Mouse (Mus musculus): Measurements from ENCODE around the gene Pxt1. TPM values are rescaled to one million over a fixed set of nuclear protein-coding genes. Genes with fewer than 3 reads are reported as not detected.

The Pxt1 gene
- polyA plus RNA-seq, 1 experiment from 2014 or later: not detected

DNA sequence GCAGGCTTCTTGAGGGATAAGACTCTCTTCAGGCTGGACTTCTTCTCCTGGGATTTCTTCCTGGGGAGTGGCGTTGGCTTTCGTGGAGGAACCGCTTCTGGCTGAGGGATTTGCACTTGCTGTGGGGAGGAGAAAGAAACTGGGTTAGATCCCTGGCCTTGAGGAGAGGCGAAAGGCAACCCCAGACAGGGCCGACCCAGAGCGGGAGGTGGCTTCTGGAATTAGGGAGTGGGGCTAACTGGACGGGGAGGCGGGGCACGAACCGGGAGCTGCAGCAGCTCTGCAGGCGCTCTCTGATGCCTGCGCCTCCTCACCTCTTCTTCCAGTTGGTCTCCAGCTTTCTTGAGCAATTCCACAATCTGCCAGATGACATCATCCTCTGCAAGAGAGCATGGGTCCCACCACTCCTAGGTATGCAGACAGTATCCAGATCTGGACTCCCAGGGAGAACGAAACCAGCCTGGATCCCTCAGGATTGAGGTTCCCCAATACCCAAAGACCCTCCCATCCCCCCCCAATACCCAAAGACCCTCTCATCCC is 38.2 kb downstream of the Pxt1 start:
- Histone ChIP-seq H3K27me3 (peaks cover 23% of the 10 kb centered on the region), H3K4me1 (peaks cover 15% of the 10 kb centered on the region), H3K4me3 (no peak overlapping the region), H3K27ac (peak overlapping the region; percentile 31), H3K36me3 (no peaks in the 10 kb centered on the region), H3K9ac (no peak overlapping the region), H3K9me3 (replicated peaks) (no peaks in the 10 kb centered on the region), H3K4me2 (replicated peaks) (no peak overlapping the region)
- no peak for ATAC-seq (ENCODE audit: low FRiP score)
- 64% methylated on average over 13 of the region's 13 CpGs for WGBS

DNA sequence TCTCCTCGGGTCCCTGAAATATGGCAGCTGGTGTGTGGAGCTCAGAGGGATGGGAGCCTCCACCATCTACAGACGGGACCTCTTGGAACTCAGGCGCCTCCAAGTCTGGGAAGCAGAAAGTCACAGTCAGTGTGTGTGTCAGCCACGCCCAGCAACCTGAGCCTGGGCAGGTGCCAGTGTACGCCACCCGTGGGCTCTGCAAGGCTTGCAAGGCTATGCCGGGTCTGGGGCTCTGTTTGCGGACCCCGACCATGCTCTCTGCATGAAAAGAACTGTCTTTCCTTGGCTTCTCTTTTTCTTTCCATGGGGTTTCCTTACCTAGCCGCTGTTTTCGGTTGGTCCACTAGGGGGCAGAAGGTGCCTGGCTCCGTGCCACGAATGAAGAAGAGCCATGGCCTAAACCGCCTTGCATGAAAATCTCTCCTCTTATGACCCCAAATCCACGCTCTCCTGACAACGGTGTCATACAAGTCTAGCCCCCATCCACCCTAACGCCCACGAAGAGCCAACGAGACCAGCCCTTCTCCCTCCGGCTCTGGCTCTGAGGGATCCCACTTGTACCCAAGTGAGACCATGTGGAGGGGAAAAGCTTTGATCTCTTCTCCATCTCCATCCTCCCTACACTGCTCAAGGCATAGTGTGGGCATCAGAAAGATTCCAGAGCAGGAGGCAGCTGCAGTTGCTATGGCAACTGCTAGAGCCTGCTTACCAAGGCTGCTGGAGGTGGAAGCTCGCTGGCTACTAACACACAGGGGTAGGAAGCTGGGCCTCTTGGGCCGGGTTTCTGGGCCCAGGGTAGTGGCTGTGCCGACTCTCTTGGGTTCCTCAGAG is 38.9 kb downstream of the Pxt1 start:
- peaks cover 15% of the 10 kb centered on the region for H3K4me1 ChIP-seq
- no peaks in the 10 kb centered on the region for H3K36me3 ChIP-seq
- no peak overlapping the region for H3K4me3 ChIP-seq
- no peaks in the 10 kb centered on the region for H3K9me3 ChIP-seq (replicated peaks)
- ATAC-seq (ENCODE audit: low FRiP score): peak; percentile 63
- 30% methylated on average over 23 of the region's 23 CpGs for WGBS
- no peak overlapping the region for H3K4me2 ChIP-seq (replicated peaks)
- H3K9ac ChIP-seq: no peak overlapping the region
- peaks cover 17% of the 10 kb centered on the region for H3K27me3 ChIP-seq
- peak overlapping the region; percentile 31 for H3K27ac ChIP-seq

- Histone ChIP-seq H3K27me3 (no peaks in the 10 kb centered on the region), H3K9ac (no peak overlapping the region), H3K4me1 (peaks cover 18% of the 10 kb centered on the region), H3K4me3 (no peak overlapping the region), H3K36me3 (no peaks in the 10 kb centered on the region), H3K4me2 (replicated peaks) (no peak overlapping the region), H3K9me3 (replicated peaks) (no peaks in the 10 kb centered on the region), H3K27ac (no peak overlapping the region)
- WGBS: 75% methylated on average over 4 of the region's 4 CpGs
- ATAC-seq (ENCODE audit: low FRiP score): no peak
These were observed 42.1 kb downstream of the Pxt1 start for GRCm38 (mm10) chr17:28901559-28901958.

DNA sequence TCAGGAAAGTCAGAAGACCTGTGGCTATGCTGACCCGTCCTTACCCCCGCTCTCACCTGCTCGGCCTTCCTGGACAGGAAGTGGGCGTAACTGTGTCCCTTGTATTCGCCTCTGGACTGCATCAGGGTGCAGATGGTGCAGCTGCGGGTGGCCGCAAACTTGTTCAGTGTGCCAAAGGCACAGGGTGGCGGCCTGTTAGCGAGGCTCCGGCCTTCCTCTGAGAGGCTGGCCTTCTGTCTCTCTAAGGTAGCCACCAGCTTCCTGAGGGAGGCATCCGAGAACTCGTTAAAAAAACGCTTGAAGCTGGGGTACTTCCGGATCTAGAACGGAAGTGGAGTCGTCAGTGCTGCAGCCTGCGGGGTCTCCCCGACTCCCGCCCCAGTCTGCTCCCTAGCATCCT is 44.2 kb downstream of the Pxt1 start:
- Histone ChIP-seq H3K27me3 (no peaks in the 10 kb centered on the region), H3K36me3 (no peaks in the 10 kb centered on the region), H3K27ac (no peak overlapping the region), H3K9ac (no peak overlapping the region), H3K4me2 (replicated peaks) (no peak overlapping the region), H3K9me3 (replicated peaks) (no peaks in the 10 kb centered on the region), H3K4me1 (peaks cover 10% of the 10 kb centered on the region), H3K4me3 (no peak overlapping the region)
- no peak for ATAC-seq (ENCODE audit: low FRiP score)
- 80% methylated on average over 19 of the region's 19 CpGs for WGBS

- no peaks in the 10 kb centered on the region for H3K36me3 ChIP-seq
- H3K9ac ChIP-seq: no peak overlapping the region
- no peak for ATAC-seq (ENCODE audit: low FRiP score)
- no peak overlapping the region for H3K4me3 ChIP-seq
- no peak overlapping the region for H3K27ac ChIP-seq
- H3K4me2 ChIP-seq (replicated peaks): no peak overlapping the region
- no peaks in the 10 kb centered on the region for H3K27me3 ChIP-seq
- H3K9me3 ChIP-seq (replicated peaks): no peaks in the 10 kb centered on the region
- peaks cover 10% of the 10 kb centered on the region for H3K4me1 ChIP-seq
- 69% methylated on average over 5 of the region's 5 CpGs for WGBS
These were observed 45.4 kb downstream of the Pxt1 start for GRCm38 (mm10) chr17:28898249-28898648.

- Histone ChIP-seq H3K9ac (no peak overlapping the region), H3K27ac (no peak overlapping the region), H3K4me1 (peaks cover 10% of the 10 kb centered on the region), H3K9me3 (replicated peaks) (no peaks in the 10 kb centered on the region), H3K36me3 (no peaks in the 10 kb centered on the region), H3K4me2 (replicated peaks) (no peak overlapping the region), H3K4me3 (no peak overlapping the region), H3K27me3 (no peaks in the 10 kb centered on the region)
- no peak for ATAC-seq (ENCODE audit: low FRiP score)
- 79% methylated on average over 5 of the region's 5 CpGs for WGBS
These were observed 45.8 kb downstream of the Pxt1 start for GRCm38 (mm10) chr17:28897817-28898216.

DNA sequence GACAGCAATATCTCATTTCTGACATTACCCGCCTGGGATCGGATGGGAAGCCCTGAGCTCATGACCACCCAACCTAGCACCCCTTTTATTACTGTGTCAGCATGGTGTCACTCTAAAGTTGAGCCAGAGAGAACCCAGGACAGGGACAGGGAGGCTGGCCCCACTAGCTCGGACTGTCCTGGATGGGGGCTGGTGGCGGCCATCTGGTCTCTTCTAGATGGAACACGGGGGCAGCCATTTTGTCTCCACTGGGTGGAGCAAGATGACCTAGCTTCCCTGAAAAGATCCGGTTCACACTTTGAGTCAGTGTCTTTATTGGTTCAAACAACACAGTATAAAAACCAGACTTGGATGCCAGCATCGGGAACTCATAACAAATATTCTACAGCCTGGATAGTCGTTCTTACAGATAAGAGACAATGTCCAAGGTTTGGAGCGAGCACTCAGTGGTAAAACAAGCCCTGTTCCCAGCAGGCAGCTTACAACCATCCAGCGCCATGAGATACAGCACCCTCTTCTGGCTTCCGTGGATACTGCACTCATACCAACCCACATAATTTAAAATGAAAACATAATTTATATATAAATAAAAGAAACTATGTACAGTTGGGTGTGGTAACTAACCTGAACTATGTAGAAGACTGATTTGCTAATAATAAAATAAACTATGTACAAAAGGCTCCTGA is 47.4 kb downstream of the Pxt1 start:
- H3K36me3 ChIP-seq: no peaks in the 10 kb centered on the region
- no peak overlapping the region for H3K4me2 ChIP-seq (replicated peaks)
- no peak overlapping the region for H3K4me3 ChIP-seq
- H3K27me3 ChIP-seq: no peaks in the 10 kb centered on the region
- no peak overlapping the region for H3K9ac ChIP-seq
- H3K4me1 ChIP-seq: peaks cover 10% of the 10 kb centered on the region
- WGBS: 94% methylated on average over 11 of the region's 11 CpGs
- no peaks in the 10 kb centered on the region for H3K9me3 ChIP-seq (replicated peaks)
- no peak overlapping the region for H3K27ac ChIP-seq
- ATAC-seq (ENCODE audit: low FRiP score): no peak

DNA sequence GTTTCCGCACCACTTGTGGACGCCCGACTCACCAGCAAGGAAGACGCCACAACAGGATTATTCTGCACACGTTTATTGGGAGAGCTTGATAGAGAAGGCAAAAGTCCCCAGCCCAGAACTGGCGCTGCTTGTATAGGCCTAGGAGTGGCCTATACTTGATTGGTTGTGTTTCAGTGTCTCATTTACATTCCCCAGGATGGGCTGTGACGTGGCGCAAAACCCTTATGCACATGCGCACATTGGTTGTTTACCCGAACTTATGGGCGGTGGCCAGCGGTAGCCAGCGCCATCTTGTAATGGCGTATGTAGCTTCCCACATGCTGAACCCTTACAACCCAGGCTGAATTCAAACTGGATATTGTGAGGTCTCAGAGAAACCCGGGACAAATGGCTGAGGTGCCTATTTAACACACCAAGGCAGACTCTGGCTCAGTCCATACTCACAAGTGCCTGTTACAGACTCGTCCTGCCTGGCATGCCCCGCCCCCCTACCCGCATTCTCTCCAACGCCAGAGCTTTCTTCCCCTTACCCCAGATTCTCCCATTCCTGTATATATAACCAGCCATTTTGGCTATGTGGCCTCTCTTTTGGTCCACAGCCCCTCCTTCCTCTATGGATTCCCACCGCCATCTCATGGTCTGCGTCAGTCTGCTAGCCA is 48.3 kb downstream of the Pxt1 start:
- WGBS: 94% methylated on average over 21 of the region's 21 CpGs
- H3K27ac ChIP-seq: no peak overlapping the region
- no peak overlapping the region for H3K4me3 ChIP-seq

DNA sequence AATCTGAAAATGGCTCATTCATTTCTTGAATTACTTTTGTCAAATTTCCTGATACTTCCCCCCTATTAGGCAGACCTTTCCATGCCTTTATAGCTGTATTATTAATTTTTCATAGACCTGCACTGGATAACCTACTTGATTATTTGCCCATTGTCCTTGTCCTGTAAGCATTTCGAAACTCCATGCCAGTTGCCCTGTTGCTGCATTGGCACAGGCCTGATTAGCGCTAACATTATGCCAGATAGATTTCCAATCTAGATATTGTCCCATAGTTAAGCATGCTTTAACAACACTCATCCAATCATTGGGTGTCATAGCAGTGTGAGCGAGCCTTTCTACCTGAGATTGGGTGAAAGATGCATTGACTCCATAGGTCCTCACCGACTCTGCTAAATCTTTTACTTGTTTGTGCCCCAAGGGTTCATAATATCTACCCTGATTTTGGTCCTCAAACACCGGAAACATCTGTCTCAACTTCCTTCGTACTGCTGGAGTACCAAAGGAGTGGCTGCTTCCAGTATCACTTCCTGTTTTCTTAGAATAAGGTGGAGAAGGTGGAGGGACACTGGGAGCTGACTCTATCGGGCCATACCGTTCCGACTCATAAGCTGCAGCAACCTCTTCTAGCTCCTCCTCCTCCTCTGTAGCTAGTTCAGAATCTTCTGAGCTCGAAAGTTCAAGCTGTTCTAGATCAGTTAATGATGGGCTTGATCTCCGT is 49.4 kb downstream of the Pxt1 start:
- ATAC-seq (ENCODE audit: low FRiP score): no peak
- Histone ChIP-seq H3K4me1 (peaks cover 6% of the 10 kb centered on the region), H3K36me3 (no peaks in the 10 kb centered on the region), H3K27ac (no peak overlapping the region), H3K9ac (no peak overlapping the region), H3K4me3 (no peak overlapping the region), H3K4me2 (replicated peaks) (no peak overlapping the region), H3K27me3 (no peaks in the 10 kb centered on the region), H3K9me3 (replicated peaks) (0 out of 2 replicates have a peak, but pooled peaks cover 4% of the 10 kb centered on the region)
- 92% methylated on average over 11 of the region's 11 CpGs for whole genome bisulfite sequencing

More for the DNA sequence above, 48.3 kb downstream of the Pxt1 start:
- Histone ChIP-seq H3K4me2 (replicated peaks) (no peak overlapping the region), H3K9ac (no peak overlapping the region), H3K4me1 (peaks cover 10% of the 10 kb centered on the region), H3K9me3 (replicated peaks) (no peaks in the 10 kb centered on the region), H3K27me3 (no peaks in the 10 kb centered on the region), H3K36me3 (no peaks in the 10 kb centered on the region)
- no peak for ATAC-seq (ENCODE audit: low FRiP score)

- 71% methylated on average over 8 of the region's 8 CpGs for WGBS
- H3K9ac ChIP-seq: no peak overlapping the region
- peaks cover 3% of the 10 kb centered on the region; the same call in 1 of the 2 replicates for H3K27me3 ChIP-seq
- H3K36me3 ChIP-seq: no peaks in the 10 kb centered on the region
- peaks cover 2% of the 10 kb centered on the region; the same call in 1 of the 2 replicates for H3K4me1 ChIP-seq
- H3K4me2 ChIP-seq (replicated peaks): no peak overlapping the region
- ATAC-seq (ENCODE audit: low FRiP score): no peak
- peaks cover 15% of the 10 kb centered on the region; the same call in 1 of the 2 replicates for H3K9me3 ChIP-seq (replicated peaks)
- no peak overlapping the region for H3K4me3 ChIP-seq
- no peak overlapping the region for H3K27ac ChIP-seq
These were observed 57.4 kb downstream of the Pxt1 start for GRCm38 (mm10) chr17:28886266-28886665.

DNA sequence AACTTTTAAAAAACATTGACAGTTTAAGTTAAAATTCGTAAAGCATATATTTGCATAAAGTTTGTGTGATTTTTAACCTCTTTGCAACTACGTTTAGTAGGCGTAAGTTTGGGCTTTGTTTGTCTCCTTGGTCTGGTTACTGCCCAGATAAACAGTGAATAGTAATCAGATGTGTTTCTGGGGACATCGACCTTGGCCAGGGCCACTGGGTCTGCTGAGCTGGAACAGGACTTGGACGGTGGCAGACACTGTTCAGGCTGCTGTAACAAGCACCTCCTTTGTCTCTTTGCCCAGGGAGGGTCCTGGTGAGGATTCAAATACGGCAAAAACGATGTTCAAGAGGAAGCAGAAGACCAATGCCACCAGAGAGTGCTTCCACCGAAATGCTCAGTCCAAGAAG is 58.4 kb downstream of the Pxt1 start:
- no peak overlapping the region for H3K4me2 ChIP-seq (replicated peaks)
- WGBS: 91% methylated on average over 8 of the region's 8 CpGs
- no peak overlapping the region for H3K27ac ChIP-seq
- H3K4me3 ChIP-seq: no peak overlapping the region
- peaks cover 15% of the 10 kb centered on the region; the same call in 1 of the 2 replicates for H3K9me3 ChIP-seq (replicated peaks)
- H3K27me3 ChIP-seq: peaks cover 13% of the 10 kb centered on the region; the same call in 1 of the 2 replicates
- peaks cover 2% of the 10 kb centered on the region; the same call in 1 of the 2 replicates for H3K4me1 ChIP-seq
- no peak for ATAC-seq (ENCODE audit: low FRiP score)
- no peak overlapping the region for H3K9ac ChIP-seq
- H3K36me3 ChIP-seq: no peaks in the 10 kb centered on the region
